Mouse (Mus musculus): ENCODE results near the gene Gm26965. TPM values are rescaled to one million over a fixed set of nuclear protein-coding genes. Genes with fewer than 3 reads are reported as not detected.

Gm26965 gene
- total RNA-seq, 2 experiments from 2014 or later = not detected

Other genes starting within 250 kb of the Gm26965 start
- gene Zfp458, start 247.7 kb downstream of the Gm26965 start, total RNA-seq (2021) = 10 to 100 TPM; 19.6 to 24.5 TPM
- 1 to 10 TPM; 5.5 to 5.8 TPM for gene Zfp457, start 219.7 kb downstream of the Gm26965 start, total RNA-seq (2021)
- 1 to 10 TPM; 2.6 to 3.0 TPM for gene Zfp595, start 193.6 kb downstream of the Gm26965 start, total RNA-seq (2021)
- 1 to 10 TPM; 1.0 to 1.1 TPM for gene Gm28044, start 165.6 kb downstream of the Gm26965 start, total RNA-seq (2021)
- under 1 TPM; 0.85 to 0.89 TPM for gene Zfp953, start 165.5 kb downstream of the Gm26965 start, total RNA-seq (2021)
- not detected for gene Gm28041, start 150.4 kb downstream of the Gm26965 start, total RNA-seq (2021)
- gene Zfp456, start 150.3 kb downstream of the Gm26965 start, total RNA-seq (2021) = under 1 TPM; 0.87 to 0.92 TPM
- gene Zfp429, start 126.3 kb downstream of the Gm26965 start, total RNA-seq (2021) = 1 to 10 TPM; 1.7 to 2.4 TPM
- gene Zfp459, start 104.7 kb downstream of the Gm26965 start, total RNA-seq (2021) = 1 to 10 TPM; 3.6 to 9.4 TPM
- gene Zfp874a, start 74.5 kb downstream of the Gm26965 start, total RNA-seq (2021) = 10 to 100 TPM; 10.8 to 14.1 TPM
- gene Zfp874b, start 41.9 kb downstream of the Gm26965 start, total RNA-seq (2021) = 10 to 100 TPM; 17.7 to 19.4 TPM
- 1 to 10 TPM; 6.0 to 8.1 TPM for gene Zfp58, start 25.6 kb downstream of the Gm26965 start, total RNA-seq (2021)
- 10 to 100 TPM; 20.3 to 22.9 TPM for gene Zfp87, start within 50 bp of the Gm26965 start, total RNA-seq (2021)
- 10 to 100 TPM in 1 of 2 experiments, 1 to 10 TPM in 1; 8.3 to 10.0 TPM for gene Zfp748, start 27.7 kb upstream of the Gm26965 start, total RNA-seq (2021)
- 1 to 10 TPM; 8.1 to 8.7 TPM for gene Zfp729b, start 83.6 kb upstream of the Gm26965 start, total RNA-seq (2021)
- gene Gm49345, start 111.6 kb upstream of the Gm26965 start, total RNA-seq (2021) = 1 to 10 TPM; 1.2 to 1.8 TPM
- gene Zfp729a, start 111.6 kb upstream of the Gm26965 start, total RNA-seq (2021) = 10 to 100 TPM in 1 of 2 experiments, 1 to 10 TPM in 1; 8.7 to 10.3 TPM
- gene Zfp738, start 160.9 kb upstream of the Gm26965 start, total RNA-seq (2021) = 10 to 100 TPM; 25.0 to 25.9 TPM
- gene Zfp65, start 203.0 kb upstream of the Gm26965 start, total RNA-seq (2021) = 10 to 100 TPM; 13.2 to 13.3 TPM
- gene Zfp85, start 229.1 kb upstream of the Gm26965 start, total RNA-seq (2021) = 1 to 10 TPM; 5.4 to 6.4 TPM